Mouse (Mus musculus) hindbrain, embryonic 16.5 days (tissue): ENCODE measurements around the gene Larp4. TPM values are rescaled to one million over a fixed set of nuclear protein-coding genes. Genes with fewer than 3 reads are reported as not detected.

Experiments used
- ATAC-seq: fragments of 200-750 bp; cut with Nextera tagmentation; 2 replicates; pipeline ENCODE4 v1.8.0; 2017; ENCODE audit warnings: moderate TSS enrichment, moderate library complexity
- H3K27ac ChIP-seq: fragments of 300-500 bp; sonication (generic); 2 replicates; pipeline ENCODE4 v1.5.1; 2014; ENCODE audit warnings: low read depth, mild to moderate bottlenecking, control low read depth, low read length, moderate library complexity
- H3K27me3 ChIP-seq: fragments of 300-500 bp; sonication (generic); replicated peaks from 2 replicates; pipeline ENCODE4 v1.6.1; 2014; ENCODE audit warnings: low read length; ENCODE audit not compliant: control insufficient read depth, insufficient read depth
- H3K36me3 ChIP-seq: fragments of 300-500 bp; sonication (generic); 2 replicates; pipeline ENCODE4 v1.6.1; 2014; ENCODE audit warnings: mild to moderate bottlenecking, low read length, moderate library complexity, mixed read lengths; ENCODE audit not compliant: control insufficient read depth, insufficient read depth
- H3K4me1 ChIP-seq: fragments of 300-500 bp; sonication (generic); 2 replicates; pipeline ENCODE4 v1.6.1; 2014; ENCODE audit warnings: low read depth, low read length; ENCODE audit not compliant: control insufficient read depth, insufficient read depth
- H3K4me2 ChIP-seq: fragments of 300-500 bp; sonication (generic); 2 replicates; pipeline ENCODE4 v1.6.1; 2014; ENCODE audit warnings: mild to moderate bottlenecking, low read length, control low read depth, moderate library complexity
- H3K4me3 ChIP-seq: fragments of 300-500 bp; sonication (generic); 2 replicates; pipeline ENCODE4 v1.5.1; 2014; ENCODE audit warnings: mild to moderate bottlenecking, low read length, control low read depth, moderate library complexity
- H3K9ac ChIP-seq: fragments of 300-500 bp; sonication (generic); 2 replicates; pipeline ENCODE4 v1.6.1; 2014; ENCODE audit warnings: low read depth, mild to moderate bottlenecking, control low read depth, low read length, moderate library complexity
- H3K9me3 ChIP-seq: fragments of 300-500 bp; sonication (generic); 2 replicates; pipeline ENCODE4 v1.6.1; 2014; ENCODE audit warnings: mild to moderate bottlenecking, low read length, moderate library complexity; ENCODE audit not compliant: control insufficient read depth
- WGBS: fragments of 180-500 bp; shearing (Covaris S2); extraction: QIAGEN DNeasy Blood & Tissue Kit; methylation state at CpG from one replicate; pipeline ENCODE4 v1.1.7; 2014; 5-methylcytosine and 5-hydroxymethylcytosine counted together
- polyA plus RNA-seq: library from polyadenylated mRNA; unstranded; fragments of >200 nt; fragmentation: Nextera tagmentation; extraction: Ambion mirVana; gene quantifications from 2 replicates; pipeline ENCODE4 v1.2.1, GENCODE M21; 2015

The Larp4 gene
- polyA plus RNA-seq, 1 experiment from 2014 or later, result 20.7 TPM

DNA sequence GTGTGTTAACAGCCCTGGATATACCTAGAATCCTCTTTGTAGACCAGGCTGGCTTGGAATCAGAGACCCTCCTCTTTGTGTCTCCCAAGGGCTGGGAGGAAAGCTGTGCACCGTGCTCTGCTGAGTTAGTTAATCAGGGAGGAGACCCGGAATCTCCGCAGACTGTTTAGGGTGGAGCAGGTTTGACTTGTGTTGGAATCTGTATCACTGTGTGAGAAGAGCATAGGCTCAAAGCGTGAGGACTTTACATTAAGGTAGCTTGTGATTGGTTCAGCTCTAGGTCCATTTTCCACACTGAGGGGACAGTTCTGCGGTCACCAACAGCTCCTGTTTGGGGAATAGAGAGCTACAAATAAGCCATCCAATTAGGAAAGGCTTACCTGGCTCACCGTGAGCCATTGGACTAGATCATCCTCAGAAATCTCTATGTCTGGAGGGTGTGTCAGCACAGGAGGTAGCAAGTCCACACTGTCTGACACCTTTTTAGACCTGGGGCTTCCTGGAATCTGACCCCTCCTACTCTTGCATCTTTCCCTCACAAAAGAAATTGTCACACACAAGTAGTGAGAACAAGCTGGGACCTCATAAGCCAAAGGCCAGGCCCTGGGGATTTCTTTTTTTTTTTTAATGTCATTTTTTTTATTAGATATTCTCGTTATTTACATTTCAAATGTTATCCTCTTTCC is 89.9 kb downstream of the Larp4 start:
- H3K36me3 ChIP-seq, result no peaks in the 10 kb centered on the region
- ATAC-seq, result no peak
- H3K4me3 ChIP-seq, result no peak overlapping the region
- peaks cover 8% of the 10 kb centered on the region; the same call in 1 of the 2 replicates for H3K4me1 ChIP-seq
- H3K9ac ChIP-seq, result no peak overlapping the region
- no peak overlapping the region for H3K4me2 ChIP-seq
- no peaks in the 10 kb centered on the region for H3K9me3 ChIP-seq
- no peaks in the 10 kb centered on the region for H3K27me3 ChIP-seq
- H3K27ac ChIP-seq, result no peak overlapping the region
- 81% methylated on average over 7 of the region's 7 CpGs for WGBS

DNA sequence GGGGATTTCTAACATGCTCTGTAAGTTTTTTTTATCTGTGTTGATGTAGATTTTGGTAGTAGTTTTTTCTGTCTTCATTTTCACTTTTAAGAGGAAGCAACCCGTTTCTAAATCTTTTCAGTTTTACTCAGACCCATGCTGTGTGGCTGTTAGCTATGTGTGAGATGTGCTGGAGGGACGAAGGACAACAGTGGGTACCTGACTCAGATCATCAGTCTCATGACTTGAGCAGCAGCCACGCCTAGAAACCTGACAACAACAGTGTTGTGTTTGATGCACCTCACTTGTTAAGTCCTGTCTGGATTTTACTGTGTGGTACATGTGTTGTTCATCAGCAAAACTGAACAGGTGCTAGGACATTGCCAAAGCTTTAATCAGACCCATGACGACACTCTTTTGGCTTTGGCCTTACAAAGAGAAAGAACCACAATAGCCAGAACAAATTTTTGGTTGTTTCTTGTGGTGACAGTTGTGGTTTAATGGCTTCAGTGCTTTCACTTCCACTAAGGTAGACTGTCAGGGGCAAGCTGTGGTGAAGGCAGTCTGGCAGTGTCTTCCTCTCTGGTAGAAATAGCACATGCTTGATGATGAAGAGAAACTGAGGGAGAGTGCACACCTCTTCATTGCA is 90.8 kb downstream of the Larp4 start:
- no peaks in the 10 kb centered on the region for H3K36me3 ChIP-seq
- ATAC-seq, result no peak
- H3K27ac ChIP-seq, result no peak overlapping the region
- no peaks in the 10 kb centered on the region for H3K27me3 ChIP-seq
- H3K4me1 ChIP-seq, result peaks cover 8% of the 10 kb centered on the region; the same call in 1 of the 2 replicates
- H3K4me2 ChIP-seq, result no peak overlapping the region
- H3K9me3 ChIP-seq, result no peaks in the 10 kb centered on the region
- WGBS, result 80% methylated on average over 4 of the region's 4 CpGs
- H3K4me3 ChIP-seq, result no peak overlapping the region
- no peak overlapping the region for H3K9ac ChIP-seq

DNA sequence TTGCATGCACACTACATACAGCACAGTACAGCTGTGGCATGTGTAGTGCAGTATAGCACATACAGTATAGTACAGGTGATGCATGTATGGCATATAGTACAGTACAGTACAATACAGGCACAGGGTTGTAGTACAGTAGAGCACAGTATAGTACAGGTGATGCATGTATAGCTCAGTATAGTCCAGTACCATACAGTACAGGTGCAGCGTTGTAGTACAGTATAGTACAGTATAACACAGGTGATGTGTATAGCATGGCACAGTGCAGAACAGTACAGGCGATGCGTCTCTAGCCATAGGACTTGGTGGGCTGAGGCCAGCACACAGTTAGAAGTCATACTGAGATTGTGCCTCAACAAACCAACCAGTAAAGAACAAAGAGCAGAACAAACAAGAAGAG is 91.5 kb downstream of the Larp4 start:
- Histone ChIP-seq H3K4me2 (no peak overlapping the region), H3K9ac (no peak overlapping the region), H3K4me3 (no peak overlapping the region), H3K9me3 (no peaks in the 10 kb centered on the region), H3K27ac (no peak overlapping the region), H3K4me1 (peaks cover 9% of the 10 kb centered on the region; the same call in 1 of the 2 replicates), H3K36me3 (no peaks in the 10 kb centered on the region), H3K27me3 (no peaks in the 10 kb centered on the region)
- 98% methylated on average over 3 of the region's 3 CpGs for WGBS
- ATAC-seq, result 0 out of 2 replicates have a peak, but pooled peaks have one; percentile 48

DNA sequence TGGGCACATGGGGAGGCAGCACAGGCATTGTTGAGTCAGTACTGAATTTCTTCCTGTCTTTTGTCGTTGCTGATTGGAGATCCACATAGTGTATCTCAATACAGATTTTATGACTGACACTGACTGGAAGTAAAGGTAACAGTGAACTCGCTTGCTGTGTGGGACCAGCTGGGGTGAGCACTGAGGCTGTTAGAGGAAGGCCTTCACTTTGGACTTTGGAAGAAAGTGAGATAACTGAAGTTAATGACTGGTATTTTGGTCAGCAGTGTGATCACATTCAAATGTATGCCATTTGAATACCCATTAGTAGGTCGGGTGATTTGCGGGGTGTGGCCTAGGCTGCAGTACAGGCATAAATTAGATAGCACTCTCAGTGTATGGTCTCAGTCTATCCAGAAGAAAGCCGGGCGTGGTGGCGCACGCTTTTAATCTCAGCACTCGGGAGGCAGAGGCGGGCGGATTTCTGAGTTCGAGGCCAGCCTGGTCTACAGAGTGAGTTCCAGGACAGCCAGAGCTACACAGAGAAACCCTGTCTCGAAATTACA is 93.4 kb downstream of the Larp4 start:
- H3K4me3 ChIP-seq, result no peak overlapping the region
- no peak for ATAC-seq
- WGBS, result 88% methylated on average over 13 of the region's 13 CpGs
- H3K4me1 ChIP-seq, result peaks cover 12% of the 10 kb centered on the region
- H3K9me3 ChIP-seq, result no peaks in the 10 kb centered on the region
- no peaks in the 10 kb centered on the region for H3K36me3 ChIP-seq
- H3K4me2 ChIP-seq, result no peak overlapping the region
- no peak overlapping the region for H3K27ac ChIP-seq
- no peak overlapping the region for H3K9ac ChIP-seq
- no peaks in the 10 kb centered on the region for H3K27me3 ChIP-seq

Other genes starting within 250 kb of the Larp4 start
- gene Cox14, start 244.4 kb upstream of the Larp4 start, polyA plus RNA-seq, result 175 and 191 TPM in 2 replicates
- gene Cers5, start 197.2 kb upstream of the Larp4 start, polyA plus RNA-seq, result 91.9 and 95.2 TPM in 2 replicates
- gene Lima1, start 94.6 kb upstream of the Larp4 start, polyA plus RNA-seq, result 12.9 and 15.3 TPM in 2 replicates
- gene Fam186a, start 3.0 kb upstream of the Larp4 start, polyA plus RNA-seq, result not detected in 2 replicates
- 12.4 and 16.4 TPM in 2 replicates for gene Dip2b, start 68.6 kb downstream of the Larp4 start, polyA plus RNA-seq